Mouse (Mus musculus): ENCODE results near the gene Cln5. TPM values are rescaled to one million over a fixed set of nuclear protein-coding genes. Genes with fewer than 3 reads are reported as not detected.

Cln5 gene
- total RNA-seq, 2 experiments from 2014 or later, result 8.7 to 8.9 TPM

- intact Hi-C loops (cut with DNase I), result no loop called here
- DNase-seq, result no peak
These were observed 7.4 kb downstream of the Cln5 start for GRCm38 (mm10) chr14:103077272-103078005.

- intact Hi-C loops (cut with DNase I), result no loop called here
- DNase-seq, result no peak
These were observed 8.2 kb downstream of the Cln5 start for GRCm38 (mm10) chr14:103078006-103078912.

GRCm38 (mm10) chr14:103079209-103079977 lies 9.4 kb downstream of the Cln5 start:
- no peak for DNase-seq

GRCm38 (mm10) chr14:103085840-103086533 lies 16.0 kb downstream of the Cln5 start:
- DNase-seq, result no peak
- intact Hi-C loops (cut with DNase I), result no loop called here

More at GRCm38 (mm10) chr14:103079209-103079977, 9.4 kb downstream of the Cln5 start:
- intact Hi-C loops (cut with DNase I), result no loop called here

GRCm38 (mm10) chr14:103086671-103087324 lies 16.8 kb downstream of the Cln5 start:
- intact Hi-C loops (cut with DNase I), result no loop called here
- no peak for DNase-seq

DNA sequence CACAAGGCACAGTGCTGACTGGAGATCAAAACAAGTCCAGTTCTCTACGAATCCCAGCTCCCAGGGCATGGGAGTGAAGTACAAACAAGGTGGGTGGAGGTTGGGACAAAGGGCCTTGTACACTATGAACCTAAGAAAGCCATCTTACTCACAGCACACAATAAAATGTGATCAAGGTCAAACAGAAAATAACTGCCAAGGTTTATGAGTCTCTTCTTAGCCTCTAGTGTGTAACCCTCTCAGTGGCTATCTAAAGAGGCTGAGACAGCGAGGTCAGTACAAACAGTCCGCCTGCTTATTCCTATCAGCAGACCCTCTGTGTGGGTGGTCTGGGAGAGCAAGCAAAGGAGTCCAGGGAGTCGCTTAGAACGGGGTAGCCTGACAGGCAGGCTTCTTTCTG lies 17.8 kb downstream of the Cln5 start:
- no peak for DNase-seq
- intact Hi-C loops (cut with DNase I), result no loop called here

GRCm38 (mm10) chr14:103088624-103089023 lies 18.6 kb downstream of the Cln5 start:
- no peak for DNase-seq
- intact Hi-C loops (cut with DNase I), result no loop called here

- DNase-seq, result no peak
- intact Hi-C loops (cut with DNase I), result no loop called here
These were observed 23.2 kb downstream of the Cln5 start for GRCm38 (mm10) chr14:103093236-103093635.

- intact Hi-C loops (cut with DNase I), result loop anchor here (2.0 kb wide), 1 partner anchor 45 kb away; no protein-coding TSS in a partner anchor
- no peak for DNase-seq
These were observed 23.7 kb downstream of the Cln5 start for GRCm38 (mm10) chr14:103093670-103094069.

GRCm38 (mm10) chr14:103095036-103095435 lies 25.0 kb downstream of the Cln5 start:
- intact Hi-C loops (cut with DNase I), result loop anchor here (2.0 kb wide), 1 partner anchor 44 kb away; no protein-coding TSS in a partner anchor
- DNase-seq, result no peak

- intact Hi-C loops (cut with DNase I), result loop anchor here (2.0 kb wide), 1 partner anchor 43 kb away; no protein-coding TSS in a partner anchor
- no peak for DNase-seq
These were observed 25.8 kb downstream of the Cln5 start for GRCm38 (mm10) chr14:103095826-103096225.

DNA sequence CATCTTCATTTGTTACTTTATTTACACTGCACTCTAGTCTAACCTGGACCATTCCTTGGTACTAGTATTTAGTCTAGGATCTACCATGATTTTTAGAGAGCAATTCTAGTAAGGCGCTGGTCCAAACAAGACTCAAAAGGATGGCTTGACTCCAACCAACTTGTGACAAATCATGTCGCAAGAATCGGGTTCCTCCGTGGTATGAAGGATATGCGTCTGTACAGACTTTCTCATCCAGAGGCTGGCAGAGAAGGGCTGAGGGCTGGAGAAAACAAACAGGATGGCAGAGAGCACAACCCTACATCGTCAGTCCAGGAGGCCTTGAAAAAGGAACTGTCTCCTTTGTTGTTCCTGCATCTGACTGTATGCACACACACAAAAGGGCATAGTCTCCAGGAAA lies 26.6 kb downstream of the Cln5 start:
- no peak for DNase-seq
- intact Hi-C loops (cut with DNase I), result no loop called here

DNA sequence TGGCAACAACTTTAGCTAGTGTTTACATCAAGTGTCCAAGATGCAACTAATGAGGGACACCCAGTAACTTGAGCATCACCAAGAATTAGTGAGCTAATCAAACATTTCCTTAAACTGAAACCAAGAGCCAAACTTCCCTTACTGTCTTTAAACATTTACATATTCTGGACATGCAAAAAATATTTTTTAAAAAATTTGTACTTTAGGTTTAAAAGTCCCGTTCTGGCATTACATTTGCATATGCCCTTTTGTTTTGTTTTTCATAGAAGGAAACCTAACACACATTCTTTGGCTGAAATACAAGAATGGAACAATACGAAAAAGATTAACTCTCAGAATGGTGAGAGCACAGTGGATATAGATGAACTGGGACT lies 28.2 kb downstream of the Cln5 start:
- intact Hi-C loops (cut with DNase I), result no loop called here
- no peak for DNase-seq

GRCm38 (mm10) chr14:103098587-103099235 lies 28.7 kb downstream of the Cln5 start:
- peak; percentile 79 to 88 for DNase-seq
- intact Hi-C loops (cut with DNase I), result no loop called here

GRCm38 (mm10) chr14:103099238-103099933 lies 29.4 kb downstream of the Cln5 start, which contains the start of gene Fbxl3:
Gene Fbxl3, minus strand, starts transcription at chr14:103099566.
- intact Hi-C loops (cut with DNase I), result no loop called here
- peak; percentile 85 to 95 for DNase-seq

GRCm38 (mm10) chr14:103100296-103100695 lies 30.3 kb downstream of the Cln5 start:
- DNase-seq, result no peak
- intact Hi-C loops (cut with DNase I), result no loop called here

DNA sequence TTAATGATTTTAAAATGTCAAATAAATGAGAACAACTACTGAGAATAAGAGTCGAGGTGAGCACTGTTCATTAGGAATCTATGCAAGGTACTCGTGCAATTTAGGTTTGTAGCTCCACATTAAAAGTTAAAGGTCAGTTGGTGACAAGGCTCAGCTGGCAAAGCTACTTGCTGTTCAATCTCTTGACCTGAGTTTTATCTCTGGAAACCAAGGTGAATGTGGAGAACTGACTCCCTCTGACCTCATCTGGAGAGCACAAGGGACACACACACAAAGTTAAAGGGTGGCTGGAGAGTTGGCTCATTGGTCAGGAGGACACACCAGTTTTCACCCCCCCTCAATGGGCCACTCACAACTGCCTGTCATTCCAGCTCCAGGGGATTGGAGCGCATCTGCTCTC lies 31.2 kb downstream of the Cln5 start:
- intact Hi-C loops (cut with DNase I), result no loop called here
- DNase-seq, result no peak

GRCm38 (mm10) chr14:103102246-103102645 lies 32.2 kb downstream of the Cln5 start:
- DNase-seq, result no peak
- intact Hi-C loops (cut with DNase I), result no loop called here

All from gastrocnemius, postnatal 36 days (tissue).